Mouse (Mus musculus) lung, postnatal 4 days (tissue): Measurements from ENCODE around the gene Dnm1.
"Not testable (repeated sequence)": the region's sequence is repeated elsewhere in the genome, so short reads cannot be mapped to it uniquely, and the experiment has no call there.

Experiments
- DNase-seq, 2 experiments: peaks; one replicate each; pipeline ENCODE4 v3.0.0; 2021

Dnm1 gene

DNA sequence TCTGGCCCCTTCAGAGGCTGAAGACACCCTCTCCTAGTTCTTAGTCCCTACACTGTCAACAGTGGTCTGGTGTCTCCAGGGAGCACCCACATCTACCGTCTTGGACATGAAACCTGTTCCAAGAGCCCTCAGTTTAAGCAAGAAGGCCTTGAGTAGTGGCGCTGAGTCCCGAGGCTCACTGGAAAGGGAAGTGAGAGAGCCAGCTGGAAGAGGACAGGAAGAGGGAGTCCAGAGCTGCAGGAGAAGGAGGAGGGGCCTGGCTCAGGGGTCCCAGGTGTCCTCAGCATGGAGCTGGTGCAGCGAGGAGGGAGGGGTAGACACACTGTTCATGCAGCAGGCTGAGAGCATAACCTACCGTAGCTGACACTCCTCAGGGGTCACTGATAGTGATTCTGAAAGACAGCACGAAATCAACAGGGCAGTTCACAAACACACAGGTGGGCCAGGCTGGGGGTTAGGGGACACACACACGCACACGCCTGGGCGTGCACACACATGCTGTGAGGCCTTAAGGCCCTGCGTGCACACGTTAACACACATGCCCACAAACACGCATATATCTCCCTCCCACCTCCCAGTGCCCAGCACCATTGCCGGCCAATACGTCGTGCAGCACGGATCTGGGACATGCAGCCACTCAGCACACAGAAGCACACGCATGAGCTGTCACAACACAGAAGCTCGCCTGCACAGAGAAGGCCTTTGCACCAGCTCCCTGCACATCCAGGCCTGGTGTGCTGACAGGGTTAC lies 42.9 kb downstream of the Dnm1 start:
- DNase-seq, result no peak

DNA sequence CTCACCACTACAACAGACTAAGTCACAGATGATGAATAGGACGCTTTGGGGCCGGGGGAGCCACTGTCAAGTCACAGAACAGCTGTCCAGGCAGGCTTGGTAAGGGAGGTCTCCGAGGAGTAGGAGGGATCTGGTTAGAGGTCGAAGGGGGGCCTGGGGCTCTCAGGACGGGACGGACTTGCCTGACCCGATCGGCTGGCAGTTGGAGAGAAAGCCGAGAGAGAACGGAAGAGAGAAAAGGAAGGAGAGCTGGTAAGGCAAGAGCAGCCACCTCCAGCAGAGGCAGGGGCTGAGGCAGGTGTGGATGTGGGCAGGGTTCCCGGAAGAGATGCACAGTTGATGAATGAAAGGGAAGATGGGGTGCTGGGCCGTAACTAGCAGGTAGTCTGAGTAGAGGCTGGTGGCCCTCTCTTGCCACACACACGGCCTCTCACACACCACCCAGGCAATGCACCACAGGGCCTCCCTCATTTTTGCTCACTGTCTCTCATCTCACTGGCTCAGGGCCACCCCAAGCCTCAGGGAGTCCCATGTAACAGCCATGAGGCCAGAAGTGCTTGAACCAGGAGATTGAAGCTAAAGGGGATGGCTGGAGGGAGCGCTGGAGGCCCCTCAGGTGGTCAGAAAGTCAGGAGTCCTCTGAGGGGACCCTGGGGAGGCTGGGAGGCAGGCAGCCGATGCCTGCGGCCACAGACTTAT lies 44.1 kb downstream of the Dnm1 start:
- no peak for DNase-seq

DNA sequence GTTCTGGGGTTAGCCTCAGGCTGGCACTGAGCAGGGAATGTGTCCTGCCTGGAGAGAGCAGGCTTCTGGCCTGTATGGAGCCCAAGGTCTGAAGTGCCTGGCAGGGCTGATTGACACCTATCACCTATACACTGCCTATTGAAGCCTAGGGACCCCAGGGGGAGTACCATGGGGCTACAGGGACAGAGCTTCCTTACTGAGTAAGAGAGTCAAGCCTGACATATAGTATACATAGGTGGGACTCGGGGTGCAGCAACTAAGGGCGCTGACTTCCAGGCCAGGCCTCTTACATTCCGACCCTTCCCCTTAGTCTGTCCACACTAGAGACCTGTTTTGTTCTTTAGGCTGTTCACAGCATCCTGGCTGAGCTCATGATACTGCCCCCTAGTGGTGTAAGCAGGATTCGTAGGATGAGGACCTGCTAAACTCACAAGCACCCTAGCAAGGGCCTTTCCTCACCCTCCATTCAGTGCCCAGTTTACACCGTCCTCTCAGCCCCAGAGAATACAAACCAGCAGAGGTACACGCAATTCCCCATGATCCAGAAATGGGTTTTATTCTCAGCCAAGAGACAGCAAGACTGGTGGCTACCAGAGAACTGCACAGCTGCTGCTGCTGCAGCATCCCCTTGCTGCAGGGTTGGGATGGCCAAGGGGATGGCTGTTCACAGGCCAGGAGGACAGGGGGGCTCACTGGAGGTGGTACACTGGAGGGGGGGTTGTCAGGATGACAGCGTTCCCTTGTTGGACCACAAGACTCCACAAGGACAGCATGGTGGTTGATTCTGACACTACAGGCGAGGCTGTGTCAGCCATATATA lies 45.0 kb downstream of the Dnm1 start:
- peak in 1 of 2 experiments; percentile 64 for DNase-seq

DNA sequence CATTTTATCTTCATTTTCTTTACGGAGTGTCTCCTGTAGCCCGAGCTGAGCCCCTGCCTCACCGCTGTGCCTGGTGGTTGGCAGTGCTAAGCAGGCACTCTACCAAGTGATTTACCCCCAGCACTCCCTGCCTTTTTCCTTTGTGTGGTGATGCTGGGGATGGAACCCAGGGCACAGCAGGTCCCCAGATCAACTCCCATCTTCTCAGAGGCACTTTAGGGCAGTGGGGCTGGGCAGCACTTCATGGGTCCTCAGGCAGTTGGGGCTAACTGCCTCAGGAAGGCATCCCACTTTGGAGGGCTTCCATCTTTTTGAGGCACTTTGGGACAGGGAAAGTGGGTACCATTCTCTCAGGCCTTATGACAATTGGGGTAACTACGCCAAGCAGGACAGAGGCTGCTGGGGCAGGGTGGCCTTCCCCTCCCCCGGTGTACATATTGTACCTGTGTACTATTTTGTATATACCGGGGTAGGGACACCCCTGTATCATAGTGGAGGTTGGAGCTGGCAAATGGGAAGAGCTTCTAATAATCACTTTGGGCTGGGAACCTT lies 45.8 kb downstream of the Dnm1 start:
- no peak for DNase-seq

DNA sequence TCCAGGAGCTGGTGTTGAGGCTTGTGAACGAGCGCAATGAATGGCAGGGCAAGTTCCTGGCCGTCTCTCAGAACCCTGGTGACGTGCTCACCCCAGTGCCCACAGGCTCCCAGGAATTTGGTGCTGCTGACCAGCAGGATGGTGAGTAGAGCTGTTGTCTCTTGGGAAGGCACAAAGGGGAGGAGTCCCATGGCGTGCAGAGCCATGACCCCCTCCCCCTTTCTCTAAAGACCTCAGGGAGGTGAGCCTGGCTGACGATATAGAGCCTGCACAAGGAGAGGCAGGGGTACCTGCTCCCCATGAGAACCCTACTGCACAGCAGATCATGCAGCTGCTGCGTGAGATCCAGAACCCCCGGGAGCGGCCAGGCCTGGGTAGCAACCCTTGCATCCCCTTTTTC lies 47.0 kb downstream of the Dnm1 start:
- no peak for DNase-seq

DNA sequence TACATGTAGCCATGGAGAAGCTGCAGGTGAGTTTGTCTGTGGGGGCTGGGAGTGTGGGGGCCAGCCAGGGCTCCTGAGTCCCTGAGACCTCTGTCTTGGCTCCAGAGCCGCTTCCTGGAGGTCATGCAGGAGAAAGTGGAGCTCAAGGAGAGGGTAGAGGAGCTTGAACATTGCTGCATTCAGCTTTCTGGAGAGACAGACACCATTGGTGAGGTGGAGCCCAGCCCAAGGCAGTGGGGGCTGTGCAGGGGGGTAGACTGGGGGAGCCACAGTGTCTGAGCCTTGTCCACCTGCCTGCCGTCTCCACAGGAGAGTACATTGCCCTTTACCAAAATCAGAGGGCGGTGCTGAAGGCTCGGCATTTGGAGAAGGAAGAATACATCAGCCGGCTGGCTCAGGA lies 47.5 kb downstream of the Dnm1 start:
- DNase-seq, result no peak

DNA sequence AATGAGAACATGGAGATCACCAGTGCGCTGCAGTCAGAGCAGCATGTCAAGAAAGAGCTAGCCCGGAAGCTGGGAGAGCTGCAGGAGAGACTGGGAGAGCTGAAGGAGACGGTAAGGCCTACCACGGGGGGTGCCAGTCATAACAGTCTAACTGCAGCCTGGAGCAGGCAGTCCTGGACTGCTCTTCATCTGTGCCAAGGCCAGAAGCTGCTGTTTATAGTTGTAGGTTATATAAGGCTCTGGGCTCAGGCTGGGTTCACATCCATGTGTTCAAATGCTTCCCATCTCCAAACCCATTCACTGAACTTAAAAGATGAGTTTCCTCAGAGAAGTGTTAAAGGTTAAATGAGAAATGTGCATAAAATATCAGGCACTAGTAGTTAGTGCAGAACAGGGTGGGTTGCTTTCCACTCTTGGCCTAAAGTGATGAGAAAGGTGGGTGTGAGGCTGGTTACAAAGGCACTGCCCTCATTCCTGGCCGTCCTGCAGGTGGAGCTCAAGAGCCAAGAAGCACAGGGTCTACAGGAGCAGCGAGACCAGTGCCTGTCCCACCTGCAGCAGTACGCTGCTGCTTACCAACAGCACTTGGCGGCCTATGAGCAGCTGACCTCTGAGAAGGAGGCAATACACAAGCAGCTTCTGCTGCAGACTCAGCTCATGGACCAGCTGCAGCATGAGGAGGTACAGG lies 48.8 kb downstream of the Dnm1 start:
- peak; percentile 53 to 70 for DNase-seq

DNA sequence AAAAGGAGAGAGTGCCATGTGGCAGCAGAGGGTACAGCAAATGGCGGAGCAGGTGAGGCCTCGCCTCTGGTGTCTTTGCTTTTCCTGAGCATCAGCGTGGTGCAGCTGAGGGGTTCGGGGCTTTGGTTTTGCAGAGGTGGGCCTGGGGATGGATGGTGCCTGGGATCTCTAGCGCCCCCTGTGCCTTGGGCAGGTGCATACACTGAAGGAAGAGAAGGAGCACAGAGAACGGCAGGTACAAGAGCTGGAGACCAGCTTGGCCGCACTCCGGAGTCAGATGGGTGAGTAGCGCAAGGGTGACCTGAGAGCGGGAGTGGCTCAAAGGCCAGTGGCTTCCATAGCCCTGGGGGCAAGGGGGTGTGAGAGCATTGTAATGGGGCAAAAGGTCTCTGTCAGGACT lies 50.2 kb downstream of the Dnm1 start:
- peak in 1 of 2 experiments; percentile 25 for DNase-seq

DNA sequence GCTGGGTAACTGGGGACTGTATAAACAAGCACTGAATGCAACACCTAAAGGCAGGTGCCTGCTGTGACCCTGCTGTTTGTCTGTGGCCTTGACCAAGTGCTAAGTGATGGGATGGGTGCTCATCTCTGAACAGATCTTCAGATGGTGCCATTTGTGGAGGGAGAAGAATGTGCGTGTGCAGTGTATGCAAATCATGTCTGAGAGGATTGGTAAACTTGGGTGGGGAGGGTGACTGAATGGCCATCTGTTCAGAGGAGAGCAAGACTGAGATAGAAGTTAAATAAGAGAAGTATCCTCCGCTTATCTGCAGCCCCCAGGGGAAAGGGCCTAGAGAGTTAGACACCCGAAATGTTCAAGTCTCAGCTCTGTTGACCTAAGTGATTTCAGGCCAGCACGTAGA lies 53.7 kb downstream of the Dnm1 start:
- DNase-seq, result no peak

DNA sequence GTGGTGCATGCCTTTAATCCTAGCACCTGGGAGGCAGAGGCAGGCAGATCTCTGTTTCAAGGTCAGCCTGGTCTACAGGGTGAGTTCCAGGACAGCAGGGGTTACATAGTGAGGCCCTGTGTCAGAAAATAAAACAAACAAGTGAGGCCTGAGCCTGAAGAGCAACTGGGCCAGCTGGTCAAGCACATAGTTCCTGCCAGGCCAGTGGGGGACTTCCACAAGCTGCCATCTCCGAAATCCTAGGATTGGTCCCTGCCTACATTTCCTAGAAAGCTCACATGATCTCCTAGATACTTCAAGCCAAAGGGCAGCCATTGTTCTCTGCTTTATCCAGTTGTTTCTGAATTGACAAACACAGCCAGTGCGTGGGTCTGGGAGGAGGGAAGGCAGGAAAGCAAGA lies 57.3 kb downstream of the Dnm1 start:
- DNase-seq, result not testable (repeated sequence)

DNA sequence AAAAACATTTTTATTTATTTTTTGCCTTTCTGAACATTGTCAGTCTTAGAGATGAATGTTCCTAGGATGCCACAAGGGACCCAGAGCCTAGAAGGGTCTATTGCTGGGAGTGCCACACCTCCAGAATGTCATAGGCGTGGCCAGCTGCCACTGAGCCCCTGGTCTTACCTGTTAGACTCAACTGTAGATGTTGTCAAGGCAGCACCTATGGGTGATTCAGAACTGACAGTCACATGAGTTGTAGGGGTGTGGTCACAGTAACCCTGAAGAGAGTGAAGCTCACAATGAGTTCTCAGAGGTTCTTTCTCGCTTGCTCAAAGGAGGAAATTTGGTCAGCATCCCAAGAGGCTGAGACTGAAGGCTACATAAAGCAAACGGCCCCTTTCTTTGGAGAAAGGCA lies 57.9 kb downstream of the Dnm1 start:
- no peak for DNase-seq

DNA sequence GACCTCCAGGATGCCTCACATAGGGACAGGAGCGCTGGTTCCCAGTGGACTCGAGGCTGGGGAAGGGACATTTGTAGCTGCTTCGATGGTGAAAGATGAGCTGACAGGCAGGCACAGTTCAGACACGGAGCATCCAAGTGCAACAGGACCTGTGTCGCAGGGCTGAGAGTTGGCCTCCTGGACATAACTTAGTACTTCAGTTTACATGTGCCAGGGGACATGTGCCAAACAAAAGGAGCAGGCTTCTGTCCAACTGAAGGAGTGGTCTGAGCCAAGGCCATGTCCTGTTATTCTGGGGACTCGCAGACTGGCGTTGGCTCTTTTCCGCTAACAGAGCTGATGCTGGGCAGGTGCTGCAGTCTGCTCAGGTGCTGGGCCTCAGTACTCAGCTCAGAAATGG lies 58.8 kb downstream of the Dnm1 start:
- DNase-seq, result peak; percentile 36 to 38

DNA sequence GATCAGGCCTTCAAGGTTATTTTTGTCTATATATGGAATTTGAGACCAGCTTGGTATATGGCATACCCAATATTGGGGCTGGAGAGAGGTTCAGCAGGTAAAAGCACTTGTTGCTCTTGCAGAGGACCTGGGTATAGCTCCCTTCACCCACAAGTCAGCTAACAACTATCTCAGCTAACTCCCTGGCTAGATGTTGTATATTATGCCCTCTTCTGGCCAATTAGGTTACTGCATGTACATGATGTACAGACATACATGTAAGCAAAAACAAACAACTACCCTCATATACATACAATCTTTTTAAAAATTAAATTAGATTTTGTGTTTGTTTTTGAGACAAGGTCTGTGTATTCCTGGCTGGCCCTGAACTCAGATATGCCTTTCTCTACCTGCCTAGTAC lies 63.6 kb downstream of the Dnm1 start:
- DNase-seq, result no peak

DNA sequence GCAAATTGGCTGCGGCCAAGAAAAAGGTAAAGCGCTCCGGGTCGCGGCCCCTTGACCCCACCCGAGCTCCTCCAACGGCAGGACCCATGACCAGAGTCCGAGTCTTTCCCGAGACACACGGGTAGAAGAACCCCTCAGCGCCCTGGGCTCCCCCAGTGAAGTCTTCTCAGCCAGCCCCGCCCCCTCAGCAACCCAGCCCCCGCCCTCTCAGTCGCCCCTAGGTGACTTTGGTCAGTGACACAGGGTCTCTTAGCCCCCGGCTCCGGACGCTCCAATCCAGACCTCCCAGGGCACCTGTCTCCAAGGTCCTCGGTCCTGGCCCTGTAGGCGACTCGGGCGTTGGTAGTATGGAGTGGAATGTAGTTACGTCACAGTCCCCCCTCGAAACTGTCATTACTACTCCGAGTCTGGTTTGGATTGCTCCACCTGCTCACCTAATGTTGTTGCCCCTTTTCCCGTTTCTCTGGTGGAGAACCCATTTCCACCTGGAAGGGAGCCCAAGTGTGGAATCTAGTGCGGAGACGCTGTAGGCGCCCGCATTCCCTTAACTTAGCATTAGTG lies 64.7 kb downstream of the Dnm1 start:
- DNase-seq, result no peak

DNA sequence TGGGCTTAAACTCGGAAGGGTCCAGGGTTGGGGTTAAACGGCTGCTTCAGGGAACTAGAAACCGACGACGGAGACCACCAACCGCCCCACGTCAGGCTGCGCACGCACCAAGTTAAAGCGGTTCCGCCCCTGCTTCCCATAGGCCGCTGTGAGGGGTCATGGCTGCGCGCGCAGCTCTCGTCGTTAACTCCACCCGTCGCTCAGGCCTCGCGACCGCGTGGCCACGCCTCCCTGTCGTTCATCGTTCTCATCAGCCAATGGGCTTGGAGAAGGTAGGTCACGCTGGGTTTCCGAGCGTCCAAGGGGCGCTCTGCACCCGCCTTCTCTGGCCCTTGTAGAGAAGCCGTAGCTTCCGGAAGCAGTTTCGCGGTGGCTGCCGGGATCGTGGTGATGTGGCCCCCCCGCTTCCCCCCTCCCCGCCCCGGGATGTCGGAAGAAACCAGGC lies 65.2 kb downstream of the Dnm1 start, which contains the start of gene Swi5:
Gene Swi5, minus strand, starts transcription at position 153 of the 445 bp plus-strand sequence.
- DNase-seq, result peak; percentile 99

DNA sequence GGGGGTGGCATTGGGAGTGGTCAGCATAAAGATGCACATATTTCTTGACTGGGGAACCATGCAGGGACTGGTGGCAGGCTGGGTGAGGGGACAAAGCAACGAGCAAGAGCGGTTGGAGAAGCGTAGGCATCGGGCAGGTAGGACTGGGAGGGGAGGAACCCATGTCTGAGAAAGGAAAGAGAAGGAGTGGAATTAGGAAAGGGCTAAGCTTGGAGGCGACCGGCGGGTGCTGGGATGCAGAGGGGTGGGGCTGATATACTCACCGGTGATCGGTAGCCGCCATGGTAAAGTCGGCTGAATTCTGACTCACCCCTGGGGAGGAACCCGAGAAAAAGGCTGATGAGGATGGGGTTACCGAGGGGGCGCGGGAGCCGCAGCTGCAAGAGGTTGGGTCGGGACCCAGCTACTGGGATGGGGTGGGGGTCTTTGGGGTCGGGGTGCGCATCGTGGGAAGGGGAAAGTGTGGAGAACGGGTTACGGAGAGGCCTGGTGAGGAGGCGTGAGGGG lies 65.8 kb downstream of the Dnm1 start, which contains the start of gene Golga2:
Gene Golga2, plus strand, starts transcription at position 51 of the 507 bp plus-strand sequence.
- no peak for DNase-seq

DNA sequence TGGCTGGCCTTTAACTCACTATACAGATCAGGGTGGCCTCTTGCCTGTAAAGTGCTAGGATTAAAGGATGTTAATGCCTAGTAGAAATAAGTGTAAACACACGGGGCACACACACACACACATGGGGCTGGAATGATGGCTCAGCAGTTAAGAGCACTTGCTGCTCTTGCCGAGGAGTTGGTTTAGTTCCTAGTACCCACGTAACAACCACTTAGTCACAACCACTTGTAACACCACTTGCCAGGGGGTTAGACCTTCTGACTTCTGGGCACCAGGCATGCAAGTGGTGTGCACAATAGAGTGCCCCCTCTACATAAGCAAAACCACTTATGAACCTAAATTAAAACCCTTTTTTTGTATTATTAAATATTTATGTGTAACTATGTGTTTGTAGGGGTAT lies 69.2 kb downstream of the Dnm1 start:
- DNase-seq, result no peak

DNA sequence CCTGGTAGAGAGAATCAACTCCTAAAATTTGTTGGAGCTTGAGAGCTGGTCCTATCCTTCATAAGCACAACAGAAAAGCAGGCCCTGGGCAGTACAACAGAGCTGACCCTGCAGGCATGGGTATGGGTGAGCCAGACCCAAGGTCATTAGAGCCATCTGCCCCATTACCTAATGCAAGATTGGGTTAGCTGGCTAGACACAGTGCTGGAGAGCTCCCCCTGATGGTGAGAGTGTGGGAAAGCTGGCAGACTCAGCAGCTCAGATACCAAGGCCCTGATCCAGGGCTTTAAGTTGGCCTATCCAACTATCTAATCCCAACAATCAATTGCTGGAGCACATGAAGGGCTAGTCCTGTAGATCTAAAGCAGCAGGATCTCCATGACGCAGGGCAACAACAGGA lies 70.4 kb downstream of the Dnm1 start:
- DNase-seq, result peak; percentile 57 to 70

DNA sequence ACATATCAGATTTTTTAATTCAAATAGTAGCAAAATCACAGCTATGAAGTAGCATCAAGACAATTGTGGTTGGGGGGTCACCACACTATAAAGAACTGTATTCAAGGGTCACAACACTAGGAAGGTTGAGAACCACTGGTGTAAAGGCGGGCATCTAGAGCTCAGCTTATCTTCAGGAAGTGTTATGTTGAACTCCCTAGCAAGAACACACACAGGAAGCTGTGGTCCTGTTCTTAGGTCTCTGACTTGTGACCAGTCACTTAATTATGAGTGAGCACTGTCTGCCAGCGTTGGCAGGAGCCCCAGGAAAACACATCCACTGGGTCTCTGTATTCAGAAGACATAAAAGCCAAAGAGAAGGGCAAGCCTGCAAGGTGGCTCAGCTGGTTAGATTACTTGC lies 70.8 kb downstream of the Dnm1 start:
- DNase-seq, result no peak

DNA sequence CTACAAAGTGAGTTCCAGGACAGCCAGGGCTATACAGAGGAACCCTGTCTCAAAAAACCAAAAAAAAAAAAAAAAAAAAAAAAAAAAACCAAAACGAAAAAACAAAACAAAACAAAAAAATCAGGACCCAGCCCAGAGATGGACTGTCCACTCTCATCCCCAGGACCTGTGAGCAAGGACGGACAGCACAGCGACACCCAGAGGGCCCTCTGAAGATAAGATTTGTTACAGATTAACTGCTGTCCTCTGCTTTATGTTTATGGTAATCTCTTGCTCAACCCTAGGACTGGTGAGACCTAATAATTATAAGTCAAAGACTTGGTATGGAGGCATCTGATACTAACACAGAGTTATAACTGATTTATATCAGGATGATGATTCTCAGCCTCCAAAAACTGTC lies 77.3 kb downstream of the Dnm1 start:
- DNase-seq, result no peak

DNA sequence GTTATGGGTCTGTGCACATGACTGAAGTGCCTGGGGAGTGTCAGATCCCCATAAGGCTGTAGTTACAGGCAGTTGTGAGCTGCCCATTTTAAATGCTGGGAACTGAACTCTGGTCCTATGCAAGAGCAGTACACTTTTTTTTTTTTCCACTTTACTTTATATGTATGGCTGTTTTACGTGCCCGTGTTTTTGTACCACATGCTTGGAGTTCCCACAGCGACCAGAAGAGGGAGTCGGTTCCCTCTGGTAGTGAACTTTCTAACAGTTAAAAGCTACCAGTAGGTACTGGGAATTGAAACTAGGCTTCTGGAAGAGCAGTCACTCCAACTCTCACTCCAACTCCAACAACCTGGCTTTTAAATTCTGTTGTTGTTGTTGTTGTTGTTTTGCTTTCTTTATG lies 92.5 kb downstream of the Dnm1 start:
- DNase-seq, result peak in 1 of 2 experiments; percentile 63
